Mouse (Mus musculus) stomach, embryonic 16.5 days (tissue): ENCODE results near the gene Arhgef28. TPM values are rescaled to one million over a fixed set of nuclear protein-coding genes. Genes with fewer than 3 reads are reported as not detected.

Experiments
- ATAC-seq: fragments of 200-750 bp; cut with Nextera tagmentation; 2 replicates; pipeline ENCODE4 v1.8.0; 2017; ENCODE audit warnings: moderate number of reproducible peaks, moderate TSS enrichment; ENCODE audit not compliant: insufficient read depth, low FRiP score
- H3K27ac ChIP-seq: fragments of 300-500 bp; sonication (generic); 2 replicates; pipeline ENCODE4 v1.5.1; 2014; ENCODE audit warnings: low read length
- H3K27me3 ChIP-seq: fragments of 300-500 bp; sonication (generic); 2 replicates; pipeline ENCODE4 v1.6.1; 2014; ENCODE audit warnings: low read length, control low read depth, mixed read lengths; ENCODE audit not compliant: control insufficient read depth, insufficient read depth
- H3K36me3 ChIP-seq: fragments of 300-500 bp; sonication (generic); 2 replicates; pipeline ENCODE4 v1.6.1; 2014; ENCODE audit warnings: low read length; ENCODE audit not compliant: control insufficient read depth, insufficient read depth
- H3K4me1 ChIP-seq: fragments of 300-500 bp; sonication (generic); 2 replicates; pipeline ENCODE4 v1.6.1; 2014; ENCODE audit warnings: low read length, control low read depth, mixed read lengths; ENCODE audit not compliant: control insufficient read depth, insufficient read depth
- H3K4me2 ChIP-seq: fragments of 300-500 bp; sonication (generic); 2 replicates; pipeline ENCODE4 v1.6.1; 2014; ENCODE audit warnings: low read depth, low read length, mixed read lengths
- H3K4me3 ChIP-seq: fragments of 300-500 bp; sonication (generic); replicated peaks from 2 replicates; pipeline ENCODE4 v1.5.1; 2014; ENCODE audit warnings: mild to moderate bottlenecking, low read length
- H3K9ac ChIP-seq: fragments of 300-500 bp; sonication (generic); 2 replicates; pipeline ENCODE4 v1.6.1; 2014; ENCODE audit warnings: low read length
- H3K9me3 ChIP-seq: fragments of 300-500 bp; sonication (generic); replicated peaks from 2 replicates; pipeline ENCODE4 v1.6.1; 2016; ENCODE audit warnings: low read length, control low read depth; ENCODE audit not compliant: control insufficient read depth
- WGBS: fragments of 180-500 bp; shearing (Covaris S2); extraction: QIAGEN DNeasy Blood & Tissue Kit; methylation state at CpG from one replicate; pipeline ENCODE4 v1.1.7; 2014; 5-methylcytosine and 5-hydroxymethylcytosine counted together
- polyA plus RNA-seq: library from polyadenylated mRNA; unstranded; fragments of >200 nt; fragmentation: Nextera tagmentation; extraction: Ambion mirVana; gene quantifications from 2 replicates; pipeline ENCODE4 v1.2.1, GENCODE M21; 2015

Gene Arhgef28
- polyA plus RNA-seq, 1 experiment from 2014 or later = 26.6 TPM

GRCm38 (mm10) chr13:98040628-98041150, 165.6 kb downstream of the Arhgef28 start:
- no peak overlapping the region for H3K9ac ChIP-seq
- no peak overlapping the region for H3K4me3 ChIP-seq
- no peaks in the 10 kb centered on the region for H3K27me3 ChIP-seq
- ATAC-seq = no peak
- H3K4me1 ChIP-seq = no peaks in the 10 kb centered on the region
- no peak overlapping the region for H3K27ac ChIP-seq
- WGBS = 78% methylated on average over 3 of the region's 3 CpGs
- no peaks in the 10 kb centered on the region for H3K36me3 ChIP-seq
- H3K4me2 ChIP-seq = no peak overlapping the region
- H3K9me3 ChIP-seq = no peaks in the 10 kb centered on the region

- Histone ChIP-seq H3K4me3 (no peak overlapping the region), H3K9me3 (no peaks in the 10 kb centered on the region), H3K4me2 (no peak overlapping the region), H3K27ac (no peak overlapping the region), H3K36me3 (no peaks in the 10 kb centered on the region), H3K9ac (no peak overlapping the region), H3K4me1 (no peaks in the 10 kb centered on the region), H3K27me3 (no peaks in the 10 kb centered on the region)
- 53% methylated on average over 3 of the region's 3 CpGs for WGBS
- ATAC-seq = no peak; the same call in 1 of the 2 replicates
Observed at GRCm38 (mm10) chr13:98038731-98039130, 167.5 kb downstream of the Arhgef28 start.

DNA sequence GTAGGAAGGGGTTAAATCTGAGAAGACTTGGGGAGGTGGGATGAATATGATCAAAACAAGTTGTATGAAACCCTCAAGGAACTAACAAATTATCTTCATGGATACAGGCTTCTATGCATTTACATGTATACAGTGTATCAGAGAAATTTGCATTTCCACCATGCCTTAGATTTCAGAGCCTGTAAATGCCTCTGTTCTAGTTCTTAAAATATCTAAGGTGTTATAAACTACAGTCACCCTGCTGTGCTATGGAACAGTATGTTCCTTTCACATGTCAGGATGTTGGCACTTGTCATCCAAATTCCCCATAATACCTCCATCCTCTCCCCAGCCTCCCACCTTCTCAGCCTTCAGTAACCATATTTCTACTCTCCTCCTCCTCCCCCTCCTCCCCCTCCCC, 168.5 kb downstream of the Arhgef28 start:
- no peak overlapping the region for H3K9ac ChIP-seq
- H3K9me3 ChIP-seq = no peaks in the 10 kb centered on the region
- no peaks in the 10 kb centered on the region for H3K4me1 ChIP-seq
- no peak overlapping the region for H3K27ac ChIP-seq
- no peak overlapping the region for H3K4me3 ChIP-seq
- no peaks in the 10 kb centered on the region for H3K36me3 ChIP-seq
- H3K4me2 ChIP-seq = no peak overlapping the region
- no peaks in the 10 kb centered on the region for H3K27me3 ChIP-seq
- ATAC-seq = no peak

DNA sequence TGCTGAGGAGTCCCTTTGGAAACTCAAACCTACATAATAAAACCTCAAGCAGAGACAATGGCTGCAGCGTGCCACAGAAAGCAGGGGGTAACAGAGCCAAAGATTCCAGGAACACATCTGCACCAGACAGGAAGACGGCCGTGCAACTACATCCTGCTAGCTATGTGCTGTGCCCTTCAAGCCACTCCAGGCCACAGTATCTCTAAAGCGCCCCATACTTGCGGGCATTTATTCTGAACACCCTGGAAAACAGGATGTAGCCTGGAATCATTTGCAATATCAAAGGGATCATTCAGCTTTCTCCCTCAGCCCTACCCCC, 174.6 kb downstream of the Arhgef28 start:
- peak overlapping the region; percentile 32 for H3K9ac ChIP-seq
- H3K4me2 ChIP-seq = peak overlapping the region; percentile 37
- no peaks in the 10 kb centered on the region for H3K27me3 ChIP-seq
- ATAC-seq = peak; percentile 44; the same call in 1 of the 2 replicates
- no peaks in the 10 kb centered on the region for H3K9me3 ChIP-seq
- no peaks in the 10 kb centered on the region for H3K36me3 ChIP-seq
- H3K27ac ChIP-seq = peak overlapping the region; percentile 48; the same call in 1 of the 2 replicates
- peaks cover 8% of the 10 kb centered on the region; the same call in 1 of the 2 replicates for H3K4me1 ChIP-seq
- H3K4me3 ChIP-seq = peak overlapping the region; percentile 10; the same call in 1 of the 2 replicates
- WGBS = 35% methylated on average over 5 of the region's 5 CpGs

GRCm38 (mm10) chr13:98030959-98031641, 175.1 kb downstream of the Arhgef28 start:
- no peaks in the 10 kb centered on the region for H3K9me3 ChIP-seq
- H3K4me1 ChIP-seq = peaks cover 8% of the 10 kb centered on the region; the same call in 1 of the 2 replicates
- H3K27ac ChIP-seq = peak overlapping the region; percentile 48; the same call in 1 of the 2 replicates
- H3K4me2 ChIP-seq = peak overlapping the region; percentile 37
- H3K36me3 ChIP-seq = no peaks in the 10 kb centered on the region
- no peaks in the 10 kb centered on the region for H3K27me3 ChIP-seq
- peak overlapping the region; percentile 10; the same call in 1 of the 2 replicates for H3K4me3 ChIP-seq
- WGBS = 15% methylated on average over 16 of the region's 16 CpGs
- ATAC-seq = no peak
- H3K9ac ChIP-seq = peak overlapping the region; percentile 32

- Histone ChIP-seq H3K27ac (no peak overlapping the region), H3K27me3 (no peaks in the 10 kb centered on the region), H3K4me2 (no peak overlapping the region), H3K9ac (no peak overlapping the region), H3K4me3 (no peak overlapping the region), H3K4me1 (peaks cover 8% of the 10 kb centered on the region; the same call in 1 of the 2 replicates), H3K9me3 (no peaks in the 10 kb centered on the region), H3K36me3 (no peaks in the 10 kb centered on the region)
- no peak for ATAC-seq
- WGBS = 33% methylated on average over 5 of the region's 5 CpGs
Observed at GRCm38 (mm10) chr13:98030041-98030440, 176.2 kb downstream of the Arhgef28 start.

DNA sequence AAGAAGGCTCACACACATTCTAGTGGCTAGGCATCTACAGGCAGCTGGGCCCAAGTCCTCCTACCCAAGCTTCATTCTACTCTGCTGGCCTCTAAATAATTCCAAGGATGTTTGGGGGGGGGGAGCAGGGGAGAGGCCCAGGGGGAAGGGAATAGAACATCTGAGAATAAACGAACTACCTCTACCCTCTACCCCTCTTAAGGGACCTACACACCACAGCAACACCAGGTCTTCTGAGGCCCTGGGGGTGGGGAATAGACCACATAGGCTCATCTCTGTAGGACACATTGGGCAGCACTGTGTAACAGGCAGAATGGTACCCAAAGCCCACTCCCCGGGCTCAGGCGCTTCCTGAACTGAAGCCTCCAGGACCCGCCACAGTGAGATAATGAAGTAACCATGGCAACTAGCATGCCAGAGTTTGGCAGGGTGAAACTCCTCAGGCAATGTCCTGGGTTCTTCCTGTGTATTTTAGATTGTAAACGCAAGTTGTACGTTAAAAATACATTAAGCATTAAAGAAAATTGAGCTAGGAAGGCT, 177.5 kb downstream of the Arhgef28 start:
- Histone ChIP-seq H3K27ac (no peak overlapping the region), H3K4me2 (no peak overlapping the region), H3K9me3 (no peaks in the 10 kb centered on the region), H3K36me3 (no peaks in the 10 kb centered on the region), H3K27me3 (no peaks in the 10 kb centered on the region), H3K4me3 (no peak overlapping the region), H3K9ac (no peak overlapping the region), H3K4me1 (peaks cover 8% of the 10 kb centered on the region; the same call in 1 of the 2 replicates)
- WGBS = 43% methylated on average over 6 of the region's 6 CpGs
- ATAC-seq = no peak

- H3K4me3 ChIP-seq = no peak overlapping the region
- no peaks in the 10 kb centered on the region for H3K36me3 ChIP-seq
- WGBS = 60% methylated on average over 12 of the region's 12 CpGs
- H3K4me1 ChIP-seq = peaks cover 8% of the 10 kb centered on the region; the same call in 1 of the 2 replicates
- no peaks in the 10 kb centered on the region for H3K27me3 ChIP-seq
- no peak for ATAC-seq
- H3K9me3 ChIP-seq = no peaks in the 10 kb centered on the region
- H3K9ac ChIP-seq = no peak overlapping the region
- peak overlapping the region; percentile 36; the same call in 1 of the 2 replicates for H3K27ac ChIP-seq
- no peak overlapping the region for H3K4me2 ChIP-seq
Observed at GRCm38 (mm10) chr13:98027641-98028204, 178.5 kb downstream of the Arhgef28 start.

DNA sequence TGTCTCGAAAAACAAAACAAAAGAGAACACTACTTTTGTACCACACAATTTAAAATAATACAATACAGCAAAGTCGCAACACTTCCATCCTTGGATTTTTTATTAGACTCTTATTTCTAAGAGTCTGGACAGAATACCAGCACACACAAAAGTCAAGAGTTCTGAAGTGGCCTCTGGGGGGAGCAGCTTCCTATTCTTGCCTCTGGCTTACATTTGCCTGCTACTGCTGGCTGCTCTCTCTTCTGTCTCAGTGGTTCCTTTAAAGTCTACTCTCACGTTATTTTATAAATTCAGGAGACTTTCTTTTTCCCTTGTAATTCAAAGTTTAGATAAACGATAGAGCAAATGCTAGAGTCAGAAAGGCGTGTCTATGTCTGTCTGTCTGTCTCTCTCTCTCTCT, 179.1 kb downstream of the Arhgef28 start:
- H3K27ac ChIP-seq = peak overlapping the region; percentile 36; the same call in 1 of the 2 replicates
- no peak overlapping the region for H3K4me2 ChIP-seq
- WGBS = 63% methylated on average over 5 of the region's 5 CpGs

More for the DNA sequence above, 179.1 kb downstream of the Arhgef28 start:
- Histone ChIP-seq H3K9ac (no peak overlapping the region), H3K4me3 (no peak overlapping the region), H3K4me1 (peaks cover 8% of the 10 kb centered on the region; the same call in 1 of the 2 replicates), H3K36me3 (no peaks in the 10 kb centered on the region), H3K27me3 (no peaks in the 10 kb centered on the region), H3K9me3 (no peaks in the 10 kb centered on the region)
- ATAC-seq = no peak
